Mouse (Mus musculus): ENCODE measurements around the gene Galnt16. TPM values are rescaled to one million over a fixed set of nuclear protein-coding genes. Genes with fewer than 3 reads are reported as not detected.

The Galnt16 gene
- total and polyA plus RNA-seq, 2 experiments from 2014 or later, result 28.2 to 65.1 TPM

GRCm38 (mm10) chr12:80603566-80603965 is 85.5 kb downstream of the Galnt16 start:
- H3K36me3 ChIP-seq (ENCODE audit: insufficient read depth), result peaks cover 8% of the 10 kb centered on the region
- peak overlapping the region; percentile 73 for H3K27ac ChIP-seq (ENCODE audit: low read depth, low read length)

DNA sequence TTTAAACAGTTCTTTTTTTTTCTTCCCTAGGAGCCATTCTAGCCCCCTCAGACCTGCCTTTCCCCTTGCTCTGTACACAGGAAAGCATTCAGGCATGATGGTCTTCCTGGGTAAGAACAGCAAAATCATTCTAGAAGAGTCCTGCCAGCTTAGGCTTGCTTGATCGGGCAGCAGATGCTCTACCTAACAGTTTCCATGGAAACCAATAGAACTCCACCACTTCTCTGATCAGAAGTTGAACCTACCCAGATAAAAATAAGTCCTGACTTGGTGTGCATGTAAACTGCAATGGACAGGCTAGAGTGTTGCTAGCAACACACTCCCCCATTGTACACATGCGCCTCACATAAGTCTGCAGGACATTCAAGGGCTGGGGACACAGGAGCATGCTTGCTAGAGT is 86.1 kb downstream of the Galnt16 start:
- H3K36me3 ChIP-seq (ENCODE audit: insufficient read depth), result peaks cover 5% of the 10 kb centered on the region
- ATAC-seq (peak; percentile 69), DNase-seq (peak; percentile 39)
- no peaks in the 10 kb centered on the region for H3K9me3 ChIP-seq (ENCODE audit: low read length)
- H3K4me2 ChIP-seq (ENCODE audit: low read depth), result no peak overlapping the region
- H3K27ac ChIP-seq (ENCODE audit: low read depth, low read length), result peak overlapping the region; percentile 73
- WGBS, result 66% methylated on average over 2 of the region's 2 CpGs
- H3K4me1 ChIP-seq (ENCODE audit: insufficient read depth), result no peaks in the 10 kb centered on the region
- no peaks in the 10 kb centered on the region for H3K27me3 ChIP-seq (ENCODE audit: insufficient read depth, low read length)
- H3K9ac ChIP-seq, result no peak overlapping the region
- H3K4me3 ChIP-seq (ENCODE audit: low read depth, low read length), result no peak overlapping the region
- no peak for TF ChIP-seq CTCF (IDR thresholded peaks at IDR 0.05; ENCODE audit: low read depth)

More at GRCm38 (mm10) chr12:80603566-80603965, 85.5 kb downstream of the Galnt16 start:
- 54% methylated on average over 4 of the region's 4 CpGs for WGBS
- ATAC-seq, result no peak
- Histone ChIP-seq H3K4me3 (ENCODE audit: low read depth, low read length) (no peak overlapping the region), H3K4me1 (ENCODE audit: insufficient read depth) (no peaks in the 10 kb centered on the region), H3K4me2 (ENCODE audit: low read depth) (no peak overlapping the region), H3K9ac (no peak overlapping the region), H3K27me3 (ENCODE audit: insufficient read depth, low read length) (no peaks in the 10 kb centered on the region), H3K9me3 (ENCODE audit: low read length) (no peaks in the 10 kb centered on the region)
- TF ChIP-seq CTCF (IDR thresholded peaks at IDR 0.05; ENCODE audit: low read depth), result no peak
- no peak for DNase-seq

GRCm38 (mm10) chr12:80608576-80608975 is 90.5 kb downstream of the Galnt16 start:
- Histone ChIP-seq H3K9me3 (ENCODE audit: low read length) (no peaks in the 10 kb centered on the region), H3K4me2 (ENCODE audit: low read depth) (no peak overlapping the region), H3K27me3 (ENCODE audit: insufficient read depth, low read length) (no peaks in the 10 kb centered on the region), H3K4me1 (ENCODE audit: insufficient read depth) (no peaks in the 10 kb centered on the region), H3K9ac (no peak overlapping the region), H3K36me3 (ENCODE audit: insufficient read depth) (no peaks in the 10 kb centered on the region), H3K4me3 (ENCODE audit: low read depth, low read length) (no peak overlapping the region), H3K27ac (ENCODE audit: low read depth, low read length) (no peak overlapping the region)
- WGBS, result 83% methylated on average over 1 of the region's 1 CpGs
- no peak for DNase-seq
- no peak for ATAC-seq
- no peak for TF ChIP-seq CTCF (IDR thresholded peaks at IDR 0.05; ENCODE audit: low read depth)

- ATAC-seq, result no peak
These were observed 91.9 kb downstream of the Galnt16 start for GRCm38 (mm10) chr12:80609928-80610327.

GRCm38 (mm10) chr12:80612113-80612791 is 94.2 kb downstream of the Galnt16 start:
- no peak overlapping the region for H3K9ac ChIP-seq
- no peak for TF ChIP-seq CTCF (IDR thresholded peaks at IDR 0.05; ENCODE audit: low read depth)
- no peak overlapping the region for H3K27ac ChIP-seq (ENCODE audit: low read depth, low read length)
- H3K27me3 ChIP-seq (ENCODE audit: insufficient read depth, low read length), result no peaks in the 10 kb centered on the region
- no peaks in the 10 kb centered on the region for H3K9me3 ChIP-seq (ENCODE audit: low read length)
- WGBS, result 44% methylated on average over 9 of the region's 9 CpGs
- no peaks in the 10 kb centered on the region for H3K36me3 ChIP-seq (ENCODE audit: insufficient read depth)
- DNase-seq, result no peak
- no peak overlapping the region for H3K4me2 ChIP-seq (ENCODE audit: low read depth)
- no peak overlapping the region for H3K4me3 ChIP-seq (ENCODE audit: low read depth, low read length)
- ATAC-seq, result no peak
- no peaks in the 10 kb centered on the region for H3K4me1 ChIP-seq (ENCODE audit: insufficient read depth)

More at GRCm38 (mm10) chr12:80609928-80610327, 91.9 kb downstream of the Galnt16 start:
- Histone ChIP-seq H3K4me3 (ENCODE audit: low read depth, low read length) (no peak overlapping the region), H3K9ac (no peak overlapping the region), H3K36me3 (ENCODE audit: insufficient read depth) (no peaks in the 10 kb centered on the region), H3K9me3 (ENCODE audit: low read length) (no peaks in the 10 kb centered on the region), H3K4me1 (ENCODE audit: insufficient read depth) (no peaks in the 10 kb centered on the region), H3K27me3 (ENCODE audit: insufficient read depth, low read length) (no peaks in the 10 kb centered on the region), H3K27ac (ENCODE audit: low read depth, low read length) (no peak overlapping the region), H3K4me2 (ENCODE audit: low read depth) (no peak overlapping the region)
- no peak for DNase-seq
- WGBS, result 63% methylated on average over 3 of the region's 3 CpGs
- TF ChIP-seq CTCF (IDR thresholded peaks at IDR 0.05; ENCODE audit: low read depth), result no peak

GRCm38 (mm10) chr12:80615371-80616257 is 97.5 kb downstream of the Galnt16 start:
- Histone ChIP-seq H3K27ac (ENCODE audit: low read depth, low read length) (no peak overlapping the region), H3K9ac (no peak overlapping the region), H3K4me2 (ENCODE audit: low read depth) (no peak overlapping the region), H3K4me3 (ENCODE audit: low read depth, low read length) (no peak overlapping the region), H3K27me3 (ENCODE audit: insufficient read depth, low read length) (no peaks in the 10 kb centered on the region), H3K9me3 (ENCODE audit: low read length) (no peaks in the 10 kb centered on the region), H3K4me1 (ENCODE audit: insufficient read depth) (no peaks in the 10 kb centered on the region), H3K36me3 (ENCODE audit: insufficient read depth) (no peaks in the 10 kb centered on the region)
- ATAC-seq, result no peak
- no peak for DNase-seq
- 72% methylated on average over 7 of the region's 7 CpGs for WGBS
- TF ChIP-seq CTCF (IDR thresholded peaks at IDR 0.05; ENCODE audit: low read depth), result no peak

GRCm38 (mm10) chr12:80620501-80620900 is 102.4 kb downstream of the Galnt16 start:
- DNase-seq (no peak), ATAC-seq (no peak)
- H3K27ac ChIP-seq (ENCODE audit: low read depth, low read length), result no peak overlapping the region
- WGBS, result 75% methylated on average over 5 of the region's 5 CpGs
- no peak overlapping the region for H3K9ac ChIP-seq
- no peaks in the 10 kb centered on the region for H3K36me3 ChIP-seq (ENCODE audit: insufficient read depth)
- H3K9me3 ChIP-seq (ENCODE audit: low read length), result no peaks in the 10 kb centered on the region
- no peak overlapping the region for H3K4me2 ChIP-seq (ENCODE audit: low read depth)
- no peaks in the 10 kb centered on the region for H3K4me1 ChIP-seq (ENCODE audit: insufficient read depth)
- no peaks in the 10 kb centered on the region for H3K27me3 ChIP-seq (ENCODE audit: insufficient read depth, low read length)
- TF ChIP-seq CTCF (IDR thresholded peaks at IDR 0.05; ENCODE audit: low read depth), result no peak
- no peak overlapping the region for H3K4me3 ChIP-seq (ENCODE audit: low read depth, low read length)

Measured in forebrain, postnatal 0 days (tissue).